Mouse (Mus musculus) hindbrain, embryonic 10.5 days (tissue): ENCODE results near the gene Stxbp5. TPM values are rescaled to one million over a fixed set of nuclear protein-coding genes. Genes with fewer than 3 reads are reported as not detected.

ENCODE experiments used
- polyA plus RNA-seq: library from polyadenylated mRNA; unstranded; fragments of >200 nt; fragmentation: Nextera tagmentation; extraction: Ambion mirVana; gene quantifications from 2 replicates; pipeline ENCODE4 v1.2.1, GENCODE M21; 2016

Stxbp5 gene
- polyA plus RNA-seq, 1 experiment from 2014 or later: 4.9 TPM

Other genes with a start within 250 kb of the Stxbp5 start
- gene Samd5, start 225.9 kb downstream of the Stxbp5 start, polyA plus RNA-seq: 3.3 and 3.7 TPM in 2 replicates